Mouse (Mus musculus): Measurements from ENCODE around the gene Gng2.
A peak's percentile ranks its signal among the peaks of the same experiment; 100 is the strongest.
"Not testable (repeated sequence)": the region's sequence is repeated elsewhere in the genome, so short reads cannot be mapped to it uniquely, and the experiment has no call there.

The Gng2 gene

GRCm38 (mm10) chr14:19935084-19935483 is 42.3 kb downstream of the Gng2 start:
- no peak for DNase-seq

- DNase-seq, result no peak
These were observed 44.1 kb downstream of the Gng2 start for GRCm38 (mm10) chr14:19933314-19933713.

GRCm38 (mm10) chr14:19927879-19928278 is 49.5 kb downstream of the Gng2 start:
- DNase-seq, result no peak

- no peak for DNase-seq
These were observed 50.3 kb downstream of the Gng2 start for GRCm38 (mm10) chr14:19927156-19927555.

- no peak for DNase-seq
These were observed 51.1 kb downstream of the Gng2 start for GRCm38 (mm10) chr14:19926312-19926711.

- DNase-seq, result no peak
These were observed 52.3 kb downstream of the Gng2 start for GRCm38 (mm10) chr14:19925157-19925556.

GRCm38 (mm10) chr14:19924086-19924485 is 53.3 kb downstream of the Gng2 start:
- DNase-seq, result no peak

- DNase-seq, result no peak
These were observed 57.2 kb downstream of the Gng2 start for GRCm38 (mm10) chr14:19920254-19920691.

- no peak for DNase-seq
These were observed 57.6 kb downstream of the Gng2 start for GRCm38 (mm10) chr14:19919789-19920188.

- no peak for DNase-seq
These were observed 59.9 kb downstream of the Gng2 start for GRCm38 (mm10) chr14:19917534-19917933.

GRCm38 (mm10) chr14:19916315-19916714 is 61.1 kb downstream of the Gng2 start:
- DNase-seq, result no peak

- no peak for DNase-seq
These were observed 64.5 kb downstream of the Gng2 start for GRCm38 (mm10) chr14:19912891-19913290.

GRCm38 (mm10) chr14:19905615-19906014 is 71.8 kb downstream of the Gng2 start:
- DNase-seq, result peak; percentile 79

- DNase-seq, result peak; percentile 15
These were observed 72.6 kb downstream of the Gng2 start for GRCm38 (mm10) chr14:19904821-19905220.

GRCm38 (mm10) chr14:19904031-19904430 is 73.4 kb downstream of the Gng2 start:
- no peak for DNase-seq

GRCm38 (mm10) chr14:19900492-19900891 is 76.9 kb downstream of the Gng2 start:
- DNase-seq, result no peak

- no peak for DNase-seq
These were observed 89.9 kb downstream of the Gng2 start for GRCm38 (mm10) chr14:19887569-19887968.

- not testable (repeated sequence) for DNase-seq
These were observed 93.0 kb downstream of the Gng2 start for GRCm38 (mm10) chr14:19884431-19884830.

- DNase-seq, result no peak
These were observed 103.1 kb downstream of the Gng2 start for GRCm38 (mm10) chr14:19874201-19874807.

GRCm38 (mm10) chr14:19867286-19867935 is 110.0 kb downstream of the Gng2 start:
- DNase-seq, result no peak

- not testable (repeated sequence) for DNase-seq
These were observed 112.3 kb downstream of the Gng2 start for GRCm38 (mm10) chr14:19865121-19865520.

GRCm38 (mm10) chr14:19861311-19862080 is 115.9 kb downstream of the Gng2 start:
- DNase-seq, result no peak

- DNase-seq, result no peak
These were observed 117.1 kb downstream of the Gng2 start for GRCm38 (mm10) chr14:19860281-19860680.
